Mouse (Mus musculus) embryonic stem cell, embryonic (primary cell): ENCODE measurements around the gene Tmem115.

Experiments used
- CTCF ChIA-PET, 4 experiments: fragments of 300-600 bp in 2 of 4; fragments of 350-600 bp in 2 of 4; sonication (Branson Sonifier 250); formaldehyde crosslinking; loops; one replicate each; lab custom pipeline; 2022; ENCODE audit warnings: inconsistent platforms in 2 of 4; lab: Charles Lee
- POLR2A ChIA-PET, 4 experiments: fragments of 300-600 bp in 2 of 4; fragments of 350-600 bp in 2 of 4; sonication (Branson Sonifier 250); formaldehyde crosslinking; loops; one replicate each; lab custom pipeline; 2022; ENCODE audit warnings: antibody characterized with exemption in 4 of 4, inconsistent platforms in 1 of 4; lab: Charles Lee

The Tmem115 gene

GRCm38 (mm10) chr9:107567702-107568319, 34.1 kb downstream of the Tmem115 start, which contains the start of gene Hyal2:
Gene Hyal2, plus strand, starts transcription at chr9:107567945.
- ChIA-PET POLR2A (interaction anchor here in 3 of 4 experiments (0.6 to 29.0 kb wide), 34 partner anchors 9 to 238 kb away, joined by 3 to 450 read pairs (median 4); partner anchors contain the start of genes Hyal1 (in 3 of the 3), Hyal3 (in 3 of the 3), Ifrd2 (in 2 of the 3) and Naa80 (in 2 of the 3)), CTCF (interaction anchor here (0.5 to 2.6 kb wide), 10 partner anchors 13 to 50 kb away, joined by 3 to 14 read pairs (median 4); partner anchors contain the start of genes Hyal3 (in 1 of the 4) and Tmem115 (in 1 of the 4))

- POLR2A ChIA-PET, result interaction anchor here in 3 of 4 experiments (0.7 to 29.0 kb wide), 41 partner anchors 8 to 948 kb away, joined by 3 to 450 read pairs (median 5); partner anchors contain the start of genes Hyal1 (in 3 of the 3), Ifrd2 (in 3 of the 3), Hyal3 (in 2 of the 3) and Naa80 (in 2 of the 3)
- CTCF ChIA-PET, result interaction anchor here (0.5 to 2.6 kb wide), 20 partner anchors 12 to 440 kb away, joined by 3 to 14 read pairs (median 3); partner anchors contain the start of genes Hyal3 (in 1 of the 4), Ifrd2 (in 1 of the 4), Rassf1 (in 1 of the 4) and Tmem115 (in 1 of the 4)
Observed at GRCm38 (mm10) chr9:107568331-107569261, 34.9 kb downstream of the Tmem115 start.

GRCm38 (mm10) chr9:107569270-107569669, 35.5 kb downstream of the Tmem115 start:
- ChIA-PET POLR2A (interaction anchor here in 3 of 4 experiments (0.7 to 29.0 kb wide), 31 partner anchors 7 to 947 kb away, joined by 3 to 450 read pairs (median 8); partner anchors contain the start of genes Ifrd2 (in 3 of the 3), Hyal1 (in 2 of the 3), Hyal3 (in 2 of the 3) and Naa80 (in 2 of the 3)), CTCF (interaction anchor here in 3 of 4 experiments (0.5 to 2.6 kb wide), 16 partner anchors 14 to 439 kb away, joined by 3 to 14 read pairs (median 3); partner anchors contain the start of genes Ifrd2 (in 1 of the 3), Rassf1 (in 1 of the 3) and Tmem115 (in 1 of the 3))

GRCm38 (mm10) chr9:107570016-107570415, 36.3 kb downstream of the Tmem115 start:
- ChIA-PET POLR2A (interaction anchor here in 3 of 4 experiments (1.0 to 29.0 kb wide), 20 partner anchors 11 to 74 kb away, joined by 4 to 450 read pairs (median 9); partner anchors contain the start of genes Ifrd2 (in 3 of the 3), Hyal3 (in 2 of the 3), Rassf1 (in 2 of the 3) and Zmynd10 (in 2 of the 3)), CTCF (interaction anchor here in 3 of 4 experiments (0.5 to 2.5 kb wide), 9 partner anchors 10 to 401 kb away, joined by 3 to 5 read pairs (median 3); partner anchors contain the start of genes Hyal3 (in 1 of the 3) and Tmem115 (in 1 of the 3))

GRCm38 (mm10) chr9:107570845-107571244, 37.1 kb downstream of the Tmem115 start:
- ChIA-PET POLR2A (interaction anchor here in 2 of 4 experiments (1.4 to 29.0 kb wide), 11 partner anchors 10 to 74 kb away, joined by 4 to 450 read pairs (median 22); partner anchors contain the start of genes Hyal3 (in 2 of the 2), Ifrd2 (in 2 of the 2), Naa80 (in 1 of the 2) and Rassf1 (in 1 of the 2)), CTCF (interaction anchor here in 2 of 4 experiments (0.5 to 1.0 kb wide), 3 partner anchors 9 to 118 kb away, joined by 3 read pairs; partner anchors contain the start of gene Hyal3 (in 1 of the 2))

- POLR2A ChIA-PET, result interaction anchor here in 3 of 4 experiments (0.5 to 29.0 kb wide), 19 partner anchors 9 to 172 kb away, joined by 3 to 450 read pairs (median 5); partner anchors contain the start of genes Tusc2 (in 3 of the 3), Hyal3 (in 2 of the 3), Ifrd2 (in 2 of the 3) and Cacna2d2 (in 1 of the 3)
- CTCF ChIA-PET, result interaction anchor here in 3 of 4 experiments (0.6 to 1.6 kb wide), 5 partner anchors 8 to 125 kb away, joined by 3 to 5 read pairs (median 3); partner anchors contain the start of genes Hyal3 (in 1 of the 3) and Zmynd10 (in 1 of the 3)
Observed at GRCm38 (mm10) chr9:107571534-107572326, 38.0 kb downstream of the Tmem115 start.

GRCm38 (mm10) chr9:107572327-107572662, 38.5 kb downstream of the Tmem115 start:
- POLR2A ChIA-PET, result interaction anchor here in 3 of 4 experiments (0.5 to 29.0 kb wide), 20 partner anchors 8 to 173 kb away, joined by 3 to 450 read pairs (median 5); partner anchors contain the start of genes Tusc2 (in 3 of the 3), Hyal3 (in 2 of the 3), Ifrd2 (in 2 of the 3) and Cacna2d2 (in 1 of the 3)
- CTCF ChIA-PET, result interaction anchor here (0.6 to 1.6 kb wide), 5 partner anchors 25 to 157 kb away, joined by 3 to 13 read pairs (median 3); partner anchors contain the start of gene Zmynd10 (in 1 of the 4)

- POLR2A ChIA-PET, result interaction anchor here in 3 of 4 experiments (0.6 to 29.0 kb wide), 10 partner anchors 7 to 200 kb away, joined by 3 to 450 read pairs (median 3); partner anchors contain the start of genes Cyb561d2 (in 1 of the 3), Hyal3 (in 1 of the 3), Ifrd2 (in 1 of the 3) and Naa80 (in 1 of the 3)
- CTCF ChIA-PET, result interaction anchor here in 2 of 4 experiments (0.6 to 2.4 kb wide), 2 partner anchors 9 to 57 kb away, joined by 4 to 7 read pairs; no protein-coding TSS in a partner anchor
Observed at GRCm38 (mm10) chr9:107573774-107574173, 40.0 kb downstream of the Tmem115 start.

GRCm38 (mm10) chr9:107575579-107576356, 42.0 kb downstream of the Tmem115 start:
- ChIA-PET POLR2A (interaction anchor here (0.5 to 29.0 kb wide), 54 partner anchors 8 to 753 kb away, joined by 3 to 450 read pairs (median 5); partner anchors contain the start of genes Cyb561d2 (in 2 of the 4), Ifrd2 (in 2 of the 4), Nprl2 (in 2 of the 4) and Tusc2 (in 2 of the 4)), CTCF (interaction anchor here in 3 of 4 experiments (0.7 to 2.4 kb wide), 17 partner anchors 9 to 176 kb away, joined by 3 to 12 read pairs (median 4); partner anchors contain the start of genes Tusc2 (in 2 of the 3), Cacna2d2 (in 1 of the 3) and Ifrd2 (in 1 of the 3))

- CTCF ChIA-PET, result interaction anchor here in 2 of 4 experiments (1.1 to 2.0 kb wide), 11 partner anchors 10 to 177 kb away, joined by 3 to 12 read pairs (median 4); partner anchors contain the start of genes Cacna2d2 (in 1 of the 2) and Ifrd2 (in 1 of the 2)
- POLR2A ChIA-PET, result interaction anchor here (0.5 to 29.0 kb wide), 63 partner anchors 8 to 817 kb away, joined by 3 to 450 read pairs (median 4); partner anchors contain the start of genes Ifrd2 (in 4 of the 4), 6430571L13Rik (in 3 of the 4), Gnai2 (in 3 of the 4) and Tusc2 (in 3 of the 4)
Observed at GRCm38 (mm10) chr9:107576357-107577107, 42.8 kb downstream of the Tmem115 start, which contains the start of gene Hyal1. Gene Hyal1, plus strand, starts transcription at chr9:107576927.

- POLR2A ChIA-PET, result interaction anchor here in 3 of 4 experiments (0.6 to 29.0 kb wide), 18 partner anchors 9 to 837 kb away, joined by 3 to 450 read pairs (median 7); partner anchors contain the start of genes Ifrd2 (in 3 of the 3), Tusc2 (in 2 of the 3), Cyb561d2 (in 1 of the 3) and Hyal2 (in 1 of the 3)
- CTCF ChIA-PET, result interaction anchor here in 1 of 4 experiments (0.5 to 2.0 kb wide), 5 partner anchors 23 to 68 kb away, joined by 3 to 9 read pairs (median 3); no protein-coding TSS in a partner anchor
Observed at GRCm38 (mm10) chr9:107577871-107578270, 44.1 kb downstream of the Tmem115 start.

GRCm38 (mm10) chr9:107578587-107578986, 44.8 kb downstream of the Tmem115 start, which contains the start of gene Naa80:
Gene Naa80, plus strand, starts transcription at chr9:107578887.
- CTCF ChIA-PET, result interaction anchor here in 1 of 4 experiments (0.7 to 1.8 kb wide), 2 partner anchors 34 to 52 kb away, joined by 3 to 6 read pairs; no protein-coding TSS in a partner anchor
- POLR2A ChIA-PET, result interaction anchor here in 3 of 4 experiments (0.6 to 29.0 kb wide), 17 partner anchors 9 to 838 kb away, joined by 3 to 450 read pairs (median 13); partner anchors contain the start of genes Ifrd2 (in 3 of the 3), Hyal2 (in 2 of the 3), Cyb561d2 (in 1 of the 3) and Nprl2 (in 1 of the 3)
